Mouse (Mus musculus): ENCODE results near the gene Ppp3ca. TPM values are rescaled to one million over a fixed set of nuclear protein-coding genes. Genes with fewer than 3 reads are reported as not detected.

Ppp3ca gene
- polyA plus RNA-seq, 1 experiment, result 23.0 TPM

DNA sequence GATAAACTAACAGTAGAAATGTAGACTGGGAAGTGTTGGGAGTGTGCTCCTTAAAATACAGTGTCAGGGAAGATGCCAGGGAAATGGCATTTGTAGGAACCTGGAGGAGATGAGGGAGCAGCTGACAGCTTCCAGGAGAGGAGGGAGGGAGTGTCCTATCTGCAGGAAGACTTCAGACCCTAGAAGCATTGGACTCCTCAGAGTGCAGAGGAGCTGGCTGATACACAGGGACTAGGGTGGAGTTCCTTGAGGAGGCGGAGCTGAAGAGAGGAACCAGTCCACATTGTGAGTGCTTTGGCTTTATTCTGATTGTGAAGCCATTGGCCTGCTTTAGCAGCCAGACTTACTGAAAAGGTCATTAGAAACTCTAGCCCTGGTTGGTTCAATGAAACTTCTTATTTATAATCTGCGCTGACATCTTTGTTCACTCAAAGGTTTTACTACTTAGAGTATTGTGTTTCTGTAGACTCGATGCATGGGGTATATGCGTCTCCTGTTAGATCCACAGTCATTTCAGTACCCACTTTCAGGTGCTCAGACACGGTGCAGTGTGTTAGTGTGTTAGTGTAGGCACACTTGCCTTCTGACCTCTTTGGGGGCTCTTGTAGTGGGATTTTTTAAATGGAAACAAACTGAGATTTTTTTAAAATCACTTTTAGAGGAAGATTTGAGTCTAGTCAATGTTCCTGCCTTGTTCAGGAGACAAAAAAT, 99.0 kb downstream of the Ppp3ca start:
- H3K36me3 ChIP-seq (ENCODE audit: control insufficient read depth, insufficient read depth, low read length), result no peaks in the 10 kb centered on the region
- TF ChIP-seq POLR2A (IDR thresholded peaks at IDR 0.05; ENCODE audit: low read depth, low read length), result no peak
- TF ChIP-seq CTCF (IDR thresholded peaks at IDR 0.05; ENCODE audit: extremely low read depth, insufficient read depth, insufficient read length, insufficient replicate concordance), result no peak
- H3K27ac ChIP-seq (ENCODE audit: insufficient read depth, low read length), result no peak overlapping the region
- H3K27me3 ChIP-seq (ENCODE audit: control insufficient read depth, insufficient read depth, low read length), result no peaks in the 10 kb centered on the region
- no peak for DNase-seq (ENCODE audit: low read depth in 1 of 2, low spot score in 2 of 2)
- WGBS, result 89% methylated on average over 5 of the region's 5 CpGs
- H3K4me1 ChIP-seq (ENCODE audit: control insufficient read depth, insufficient read depth, insufficient read length), result peaks cover 7% of the 10 kb centered on the region
- H3K4me3 ChIP-seq (ENCODE audit: extremely low read depth, insufficient read depth, insufficient read length), result no peak overlapping the region

- Histone ChIP-seq H3K27me3 (ENCODE audit: control insufficient read depth, insufficient read depth, low read length) (no peaks in the 10 kb centered on the region), H3K27ac (ENCODE audit: insufficient read depth, low read length) (no peak overlapping the region), H3K4me3 (ENCODE audit: extremely low read depth, insufficient read depth, insufficient read length) (no peak overlapping the region), H3K4me1 (ENCODE audit: control insufficient read depth, insufficient read depth, insufficient read length) (peaks cover 7% of the 10 kb centered on the region), H3K36me3 (ENCODE audit: control insufficient read depth, insufficient read depth, low read length) (no peaks in the 10 kb centered on the region)
- no peak for DNase-seq (ENCODE audit: low read depth in 1 of 2, low spot score in 2 of 2)
- TF ChIP-seq POLR2A (IDR thresholded peaks at IDR 0.05; ENCODE audit: low read depth, low read length) (no peak), CTCF (IDR thresholded peaks at IDR 0.05; ENCODE audit: extremely low read depth, insufficient read depth, insufficient read length, insufficient replicate concordance) (no peak)
- 68% methylated on average over 1 of the region's 1 CpGs for WGBS
These were observed 99.6 kb downstream of the Ppp3ca start for GRCm38 (mm10) chr3:136769486-136769882.

DNA sequence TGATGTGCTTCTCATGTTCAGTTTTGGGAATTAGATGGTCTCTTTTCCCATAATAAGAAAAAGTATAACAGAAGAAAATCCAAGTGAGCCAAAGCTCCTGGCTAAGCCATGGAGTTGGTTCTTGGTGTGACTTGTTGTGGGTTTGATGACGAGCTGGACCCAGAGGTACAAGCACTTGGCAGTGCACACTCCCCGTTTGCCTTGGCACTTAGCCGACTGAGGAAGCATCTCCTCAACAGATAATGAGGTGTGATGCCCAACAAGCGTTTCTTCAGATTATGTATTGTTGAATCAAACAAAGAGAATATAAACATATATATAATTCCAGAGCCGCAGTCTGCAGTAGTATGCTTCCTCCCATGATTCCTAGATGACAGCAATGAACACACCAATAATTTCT, 101.8 kb downstream of the Ppp3ca start:
- DNase-seq (ENCODE audit: low read depth in 1 of 2, low spot score in 2 of 2), result no peak
- no peak overlapping the region for H3K27ac ChIP-seq (ENCODE audit: insufficient read depth, low read length)
- TF ChIP-seq CTCF (IDR thresholded peaks at IDR 0.05; ENCODE audit: extremely low read depth, insufficient read depth, insufficient read length, insufficient replicate concordance) (no peak), POLR2A (IDR thresholded peaks at IDR 0.05; ENCODE audit: low read depth, low read length) (no peak)
- peaks cover 4% of the 10 kb centered on the region; the same call in 1 of the 2 replicates for H3K4me1 ChIP-seq (ENCODE audit: control insufficient read depth, insufficient read depth, insufficient read length)
- no peaks in the 10 kb centered on the region for H3K36me3 ChIP-seq (ENCODE audit: control insufficient read depth, insufficient read depth, low read length)
- no peak overlapping the region for H3K4me3 ChIP-seq (ENCODE audit: extremely low read depth, insufficient read depth, insufficient read length)
- H3K27me3 ChIP-seq (ENCODE audit: control insufficient read depth, insufficient read depth, low read length), result no peaks in the 10 kb centered on the region
- 90% methylated on average over 5 of the region's 5 CpGs for WGBS

GRCm38 (mm10) chr3:136773217-136773616, 103.3 kb downstream of the Ppp3ca start:
- WGBS, result 59% methylated on average over 4 of the region's 4 CpGs
- TF ChIP-seq POLR2A (IDR thresholded peaks at IDR 0.05; ENCODE audit: low read depth, low read length), result no peak
- no peak for TF ChIP-seq CTCF (IDR thresholded peaks at IDR 0.05; ENCODE audit: extremely low read depth, insufficient read depth, insufficient read length, insufficient replicate concordance)

DNA sequence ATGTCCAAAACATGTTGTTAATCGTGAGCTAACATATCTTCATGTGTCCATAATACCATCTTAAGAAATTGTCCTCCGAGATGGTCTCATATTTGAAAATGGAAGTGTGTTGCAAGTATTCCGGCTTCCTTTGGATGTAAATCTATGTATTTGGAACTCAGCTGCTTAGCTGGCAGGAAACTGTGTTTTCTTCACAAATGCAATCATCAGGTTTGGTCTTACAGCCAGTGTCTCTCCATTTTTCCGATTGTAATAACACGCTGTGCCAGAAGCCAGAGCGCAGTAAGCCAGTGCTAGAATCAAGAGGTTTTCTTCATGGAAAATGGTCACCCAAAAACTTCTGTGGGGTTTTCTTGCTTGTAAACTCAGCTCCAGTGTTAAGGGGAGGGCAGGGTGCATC, 104.3 kb downstream of the Ppp3ca start:
- no peak for DNase-seq (ENCODE audit: low read depth in 1 of 2, low spot score in 2 of 2)
- Histone ChIP-seq H3K36me3 (ENCODE audit: control insufficient read depth, insufficient read depth, low read length) (no peaks in the 10 kb centered on the region), H3K27ac (ENCODE audit: insufficient read depth, low read length) (no peak overlapping the region), H3K27me3 (ENCODE audit: control insufficient read depth, insufficient read depth, low read length) (no peaks in the 10 kb centered on the region), H3K4me3 (ENCODE audit: extremely low read depth, insufficient read depth, insufficient read length) (no peak overlapping the region), H3K4me1 (ENCODE audit: control insufficient read depth, insufficient read depth, insufficient read length) (peaks cover 4% of the 10 kb centered on the region; the same call in 1 of the 2 replicates)
- 92% methylated on average over 6 of the region's 6 CpGs for WGBS
- TF ChIP-seq POLR2A (IDR thresholded peaks at IDR 0.05; ENCODE audit: low read depth, low read length), result no peak
- TF ChIP-seq CTCF (IDR thresholded peaks at IDR 0.05; ENCODE audit: extremely low read depth, insufficient read depth, insufficient read length, insufficient replicate concordance), result no peak

More at GRCm38 (mm10) chr3:136773217-136773616, 103.3 kb downstream of the Ppp3ca start:
- Histone ChIP-seq H3K27ac (ENCODE audit: insufficient read depth, low read length) (no peak overlapping the region), H3K4me3 (ENCODE audit: extremely low read depth, insufficient read depth, insufficient read length) (no peak overlapping the region), H3K36me3 (ENCODE audit: control insufficient read depth, insufficient read depth, low read length) (no peaks in the 10 kb centered on the region), H3K4me1 (ENCODE audit: control insufficient read depth, insufficient read depth, insufficient read length) (peaks cover 4% of the 10 kb centered on the region; the same call in 1 of the 2 replicates), H3K27me3 (ENCODE audit: control insufficient read depth, insufficient read depth, low read length) (no peaks in the 10 kb centered on the region)
- DNase-seq (ENCODE audit: low read depth in 1 of 2, low spot score in 2 of 2), result no peak

- no peaks in the 10 kb centered on the region for H3K36me3 ChIP-seq (ENCODE audit: control insufficient read depth, insufficient read depth, low read length)
- WGBS, result 94% methylated on average over 4 of the region's 4 CpGs
- TF ChIP-seq POLR2A (IDR thresholded peaks at IDR 0.05; ENCODE audit: low read depth, low read length), result no peak
- TF ChIP-seq CTCF (IDR thresholded peaks at IDR 0.05; ENCODE audit: extremely low read depth, insufficient read depth, insufficient read length, insufficient replicate concordance), result no peak
These were observed 106.6 kb downstream of the Ppp3ca start for GRCm38 (mm10) chr3:136776525-136776924.

DNA sequence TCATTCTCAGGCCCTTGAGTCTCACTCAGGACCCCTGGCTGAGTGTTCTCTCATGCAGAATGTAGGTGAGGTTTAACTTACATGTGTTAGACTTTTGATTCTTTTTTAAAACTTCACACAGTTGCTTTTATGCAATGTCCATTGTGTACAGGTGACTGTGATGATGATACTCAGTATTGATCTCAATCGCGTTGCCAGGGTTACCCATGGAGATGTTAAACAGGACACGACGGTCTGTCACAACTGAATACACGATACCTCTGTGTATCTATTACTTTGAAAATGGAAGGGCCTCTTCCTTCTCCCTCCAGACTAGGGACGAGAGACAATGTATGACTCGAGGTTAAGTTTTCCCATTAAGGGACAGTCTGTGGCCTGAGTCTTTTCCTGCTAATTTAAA, 107.5 kb downstream of the Ppp3ca start:
- H3K4me1 ChIP-seq (ENCODE audit: control insufficient read depth, insufficient read depth, insufficient read length), result no peaks in the 10 kb centered on the region; the same call in 1 of the 2 replicates
- DNase-seq (ENCODE audit: low read depth in 1 of 2, low spot score in 2 of 2), result no peak
- TF ChIP-seq POLR2A (IDR thresholded peaks at IDR 0.05; ENCODE audit: low read depth, low read length), result no peak
- TF ChIP-seq CTCF (IDR thresholded peaks at IDR 0.05; ENCODE audit: extremely low read depth, insufficient read depth, insufficient read length, insufficient replicate concordance), result no peak
- H3K4me3 ChIP-seq (ENCODE audit: extremely low read depth, insufficient read depth, insufficient read length), result no peak overlapping the region; the same call in 1 of the 2 replicates
- H3K27ac ChIP-seq (ENCODE audit: insufficient read depth, low read length), result no peak overlapping the region
- no peaks in the 10 kb centered on the region for H3K36me3 ChIP-seq (ENCODE audit: control insufficient read depth, insufficient read depth, low read length)
- whole genome bisulfite sequencing, result 83% methylated on average over 7 of the region's 7 CpGs
- H3K27me3 ChIP-seq (ENCODE audit: control insufficient read depth, insufficient read depth, low read length), result no peaks in the 10 kb centered on the region

More at GRCm38 (mm10) chr3:136776525-136776924, 106.6 kb downstream of the Ppp3ca start:
- Histone ChIP-seq H3K27ac (ENCODE audit: insufficient read depth, low read length) (no peak overlapping the region), H3K4me1 (ENCODE audit: control insufficient read depth, insufficient read depth, insufficient read length) (no peaks in the 10 kb centered on the region; the same call in 1 of the 2 replicates), H3K27me3 (ENCODE audit: control insufficient read depth, insufficient read depth, low read length) (no peaks in the 10 kb centered on the region), H3K4me3 (ENCODE audit: extremely low read depth, insufficient read depth, insufficient read length) (no peak overlapping the region)
- DNase-seq (ENCODE audit: low read depth in 1 of 2, low spot score in 2 of 2), result no peak
